Mouse (Mus musculus) retina, postnatal 1 day (tissue): ENCODE data around the gene Pla2g4e.

Experiments used
- DNase-seq: peaks from one replicate; pipeline ENCODE4 v3.0.0-alpha.2; 2012

Gene Pla2g4e

DNA sequence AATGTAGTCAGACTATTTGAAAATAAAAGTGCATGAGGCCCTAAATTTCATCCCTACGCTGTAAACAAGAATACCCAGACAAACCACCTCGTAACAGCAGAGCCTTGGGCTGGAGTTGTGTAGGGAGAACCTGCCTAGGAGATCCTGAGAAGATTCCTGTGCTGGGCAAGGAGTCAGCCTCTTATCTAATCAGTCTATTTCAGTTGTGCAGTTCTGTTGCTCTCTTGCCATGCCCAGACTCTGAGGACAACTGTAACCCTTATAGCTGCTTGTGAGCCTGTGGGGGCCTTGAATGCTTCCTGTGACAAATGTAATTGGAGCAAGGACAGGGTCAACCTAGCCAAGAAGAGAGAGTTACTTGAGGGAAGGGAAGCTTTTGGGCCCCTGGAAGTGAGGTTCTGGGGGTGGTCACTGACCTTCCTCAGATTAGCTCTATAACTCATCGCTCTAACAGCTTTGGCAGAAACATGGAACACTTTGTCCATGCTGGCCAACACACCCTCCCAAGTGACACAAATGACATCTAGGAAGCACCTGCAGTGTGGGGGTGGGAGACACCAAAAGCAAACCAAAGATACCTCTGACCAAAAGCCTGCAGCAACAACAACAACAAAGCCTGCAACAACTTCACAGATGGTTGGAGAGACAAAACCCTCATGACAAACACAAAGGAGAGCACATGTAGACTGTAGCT, 9.0 kb downstream of the Pla2g4e start:
- DNase-seq: no peak

- no peak for DNase-seq
Observed at GRCm38 (mm10) chr2:120235381-120235780, 9.8 kb downstream of the Pla2g4e start.

- DNase-seq: no peak
Observed at GRCm38 (mm10) chr2:120231642-120232041, 13.5 kb downstream of the Pla2g4e start.

GRCm38 (mm10) chr2:120214600-120214999, 30.5 kb downstream of the Pla2g4e start:
- no peak for DNase-seq

GRCm38 (mm10) chr2:120211448-120211847, 33.7 kb downstream of the Pla2g4e start:
- no peak for DNase-seq

DNA sequence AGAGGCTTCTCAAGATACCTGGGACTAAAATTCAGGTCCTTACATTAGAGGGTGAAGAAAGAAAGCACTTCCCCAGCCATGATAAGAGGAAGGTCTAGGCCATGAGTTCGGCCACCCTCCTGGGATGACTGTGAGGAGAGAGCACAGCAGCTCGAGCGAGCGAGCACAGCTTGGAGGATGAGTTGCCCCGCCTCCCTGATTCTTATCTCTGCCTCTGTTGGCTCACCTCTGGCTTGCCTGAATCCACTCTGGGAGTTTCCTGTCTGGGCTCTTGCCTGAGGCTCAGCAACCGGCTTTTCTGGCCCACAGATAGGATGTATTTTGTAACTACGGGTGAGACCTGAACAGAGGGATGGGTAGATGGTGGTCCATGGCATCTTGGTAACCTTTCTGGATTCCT, 37.2 kb downstream of the Pla2g4e start:
- DNase-seq: no peak

DNA sequence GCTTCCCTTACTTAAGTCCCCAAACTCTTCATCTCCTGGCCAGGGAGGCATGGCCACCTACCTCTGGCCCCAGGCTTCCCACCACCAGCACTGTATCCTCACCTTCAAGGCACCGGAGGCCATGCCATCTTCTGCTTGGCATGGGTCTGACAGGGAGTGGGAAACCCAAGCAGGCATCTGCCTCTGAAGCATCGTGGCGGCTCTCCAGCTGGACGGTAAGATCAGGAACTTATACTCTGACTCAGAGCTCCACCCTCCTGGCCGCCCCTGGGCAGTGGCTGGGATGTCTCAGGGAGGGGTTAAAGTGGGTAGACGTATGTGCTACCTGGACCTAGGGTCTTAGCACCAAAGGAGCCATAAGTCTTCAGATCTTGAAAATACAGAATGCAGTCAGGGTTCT, 38.1 kb downstream of the Pla2g4e start:
- DNase-seq: no peak

- peak; percentile 19 for DNase-seq
Observed at GRCm38 (mm10) chr2:120203742-120204141, 41.4 kb downstream of the Pla2g4e start.

- DNase-seq: no peak
Observed at GRCm38 (mm10) chr2:120200077-120200476, 45.1 kb downstream of the Pla2g4e start.

DNA sequence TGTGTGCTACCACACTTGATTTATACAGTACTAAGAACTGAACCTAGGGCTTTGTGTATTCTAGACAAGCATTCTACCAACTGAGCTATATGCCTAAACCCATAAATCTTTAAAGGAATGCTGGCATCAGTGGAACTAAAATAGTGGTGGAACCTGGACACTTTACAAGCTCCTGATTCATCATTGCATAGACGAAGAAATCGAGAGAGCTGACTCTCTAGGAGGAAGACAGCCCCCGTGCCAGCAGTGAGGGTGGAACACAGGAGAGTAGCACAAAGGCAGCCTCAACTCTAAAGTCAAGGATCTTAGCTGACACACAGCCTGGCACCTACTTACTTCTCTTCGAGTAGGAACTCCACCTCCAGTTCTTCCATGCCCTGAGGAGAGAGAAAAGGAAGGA, 57.0 kb downstream of the Pla2g4e start:
- no peak for DNase-seq

GRCm38 (mm10) chr2:120187583-120187982, 57.6 kb downstream of the Pla2g4e start:
- peak; percentile 16 for DNase-seq

GRCm38 (mm10) chr2:120185527-120186276, 59.4 kb downstream of the Pla2g4e start:
- DNase-seq: no peak

- no peak for DNase-seq
Observed at GRCm38 (mm10) chr2:120178936-120179335, 66.2 kb downstream of the Pla2g4e start.

DNA sequence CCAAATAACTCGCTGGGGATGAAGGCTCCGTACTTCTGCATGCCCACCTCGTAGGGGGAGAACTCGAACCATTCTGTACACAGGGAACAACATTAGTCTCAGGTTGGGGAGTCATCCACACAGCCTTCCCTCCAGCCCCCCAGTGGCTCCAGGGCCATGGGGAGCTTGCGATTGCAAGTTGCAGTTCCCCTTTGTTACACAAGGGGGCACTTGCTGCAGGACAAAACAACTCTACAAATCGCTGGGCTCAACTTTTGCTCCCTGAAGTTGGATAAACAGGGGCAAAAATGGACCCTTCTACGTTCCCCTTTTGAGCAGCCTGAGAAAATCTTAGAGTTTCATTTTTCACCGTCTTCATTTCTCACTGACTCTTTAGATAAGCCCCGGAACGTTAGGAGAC, 71.4 kb downstream of the Pla2g4e start:
- peak; percentile 70 for DNase-seq

GRCm38 (mm10) chr2:120171362-120171761, 73.8 kb downstream of the Pla2g4e start:
- no peak for DNase-seq

- DNase-seq: peak; percentile 54
Observed at GRCm38 (mm10) chr2:120170726-120171125, 74.4 kb downstream of the Pla2g4e start.

- DNase-seq: no peak
Observed at GRCm38 (mm10) chr2:120169382-120169781, 75.8 kb downstream of the Pla2g4e start.

GRCm38 (mm10) chr2:120167763-120168162, 77.4 kb downstream of the Pla2g4e start:
- no peak for DNase-seq

- no peak for DNase-seq
Observed at GRCm38 (mm10) chr2:120165474-120165873, 79.7 kb downstream of the Pla2g4e start.

GRCm38 (mm10) chr2:120159434-120159833, 85.7 kb downstream of the Pla2g4e start:
- DNase-seq: no peak

DNA sequence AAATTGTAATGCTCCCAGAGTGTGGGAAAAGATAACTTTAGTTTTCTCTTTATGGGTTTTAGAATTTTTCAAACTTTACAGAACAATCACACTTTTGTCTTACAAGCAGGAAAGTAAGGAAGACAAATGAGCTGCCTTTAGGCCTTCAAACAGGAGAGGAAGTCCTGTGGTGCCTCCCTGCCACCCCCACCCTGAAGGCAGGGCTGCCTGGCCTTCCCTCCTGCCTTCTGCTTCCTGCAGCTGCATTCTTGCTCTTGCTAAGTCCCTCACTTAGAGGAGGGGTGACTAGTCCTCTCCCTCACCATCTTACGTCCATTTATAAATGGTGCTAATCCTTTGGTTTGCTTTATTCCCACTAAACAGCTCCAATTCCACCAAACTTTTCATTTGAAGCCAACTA, 86.3 kb downstream of the Pla2g4e start:
- no peak for DNase-seq

DNA sequence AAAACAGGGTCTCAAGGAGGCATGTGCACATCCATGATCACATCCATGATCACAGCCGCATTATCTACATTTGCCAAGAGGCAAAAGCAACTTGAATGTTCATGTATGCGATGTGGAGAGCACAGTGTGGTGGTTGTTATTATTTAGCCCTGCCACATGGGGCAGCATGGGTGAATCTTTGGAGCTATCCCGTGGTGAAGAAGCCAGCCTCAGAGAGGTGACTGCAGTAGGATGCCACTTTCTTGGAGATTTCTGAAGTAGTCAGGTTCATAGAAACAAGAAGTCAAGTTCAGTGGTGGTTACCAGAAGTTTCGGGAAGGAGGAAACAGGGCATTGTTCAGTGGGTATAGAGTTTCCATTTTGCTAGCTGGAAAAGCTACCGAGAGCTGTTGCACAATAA, 87.1 kb downstream of the Pla2g4e start:
- DNase-seq: peak; percentile 24

DNA sequence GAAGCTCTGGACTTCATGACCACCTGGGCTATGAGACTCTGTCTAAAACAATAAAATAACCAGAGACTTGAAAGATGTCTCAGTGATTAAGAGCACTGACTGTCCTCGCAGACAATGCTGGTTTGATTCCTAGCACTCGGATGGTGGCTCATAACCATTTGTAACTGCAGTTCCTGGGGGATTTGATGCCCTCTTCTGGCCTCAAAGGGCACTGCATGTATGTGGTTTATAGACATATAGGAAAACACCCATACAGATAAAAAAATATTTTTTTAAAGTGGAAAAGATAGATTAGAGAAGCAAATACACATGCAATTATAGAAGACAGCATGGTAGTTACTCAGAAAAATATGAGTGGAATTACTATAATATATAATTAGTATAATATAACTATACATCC, 87.5 kb downstream of the Pla2g4e start:
- DNase-seq: no peak

GRCm38 (mm10) chr2:120154361-120154894, 90.7 kb downstream of the Pla2g4e start, which contains the start of gene Ehd4:
TSS of gene Ehd4 (minus strand) at chr2:120154606.
- peak; percentile 100 for DNase-seq
